Mouse (Mus musculus) testis, adult 2 months (tissue): Measurements from ENCODE around the gene Hs3st1. TPM values are rescaled to one million over a fixed set of nuclear protein-coding genes. Genes with fewer than 3 reads are reported as not detected.
"Not testable (repeated sequence)": the region's sequence is repeated elsewhere in the genome, so short reads cannot be mapped to it uniquely, and the experiment has no call there.

Experiments
- H3K27ac ChIP-seq: fragments of 200-500 bp; 2 replicates; pipeline ENCODE4 v1.5.1; 2012; ENCODE audit warnings: low read depth, low read length; ENCODE audit not compliant: control insufficient read depth, insufficient read depth
- H3K27me3 ChIP-seq: fragments of 200-500 bp; 2 replicates; pipeline ENCODE4 v1.6.1; 2012; ENCODE audit warnings: mild to moderate bottlenecking, low read length, moderate library complexity; ENCODE audit not compliant: control insufficient read depth, insufficient read depth
- H3K36me3 ChIP-seq: fragments of 200-500 bp; 2 replicates; pipeline ENCODE4 v1.6.1; 2012; ENCODE audit warnings: mild to moderate bottlenecking, low read length; ENCODE audit not compliant: control insufficient read depth, insufficient read depth
- H3K4me1 ChIP-seq: fragments of 200-500 bp; 2 replicates; pipeline ENCODE4 v1.6.1; 2012; ENCODE audit warnings: low read length; ENCODE audit not compliant: control insufficient read depth, insufficient read depth
- H3K4me3 ChIP-seq: fragments of 200-500 bp; 2 replicates; pipeline ENCODE4 v1.5.1; 2012; ENCODE audit warnings: low read depth, mild to moderate bottlenecking, low read length, moderate library complexity, mixed read lengths; ENCODE audit not compliant: control insufficient read depth
- CTCF ChIP-seq: fragments of 200-500 bp; IDR thresholded peaks from 2 replicates; pipeline ENCODE4 v1.5.1; 2012; ENCODE audit warnings: low read depth, mild to moderate bottlenecking, inconsistent platforms, low read length, moderate library complexity; ENCODE audit not compliant: control insufficient read depth, insufficient read depth, insufficient replicate concordance
- POLR2A ChIP-seq: fragments of 200-500 bp; IDR thresholded peaks from 2 replicates; pipeline ENCODE4 v1.6.1; 2012; ENCODE audit warnings: low read depth, mild to moderate bottlenecking, inconsistent platforms, low read length, moderate library complexity; ENCODE audit not compliant: control insufficient read depth
- polyA plus RNA-seq: library from polyadenylated mRNA; depleted of rRNA; stranded (reverse); fragments of >200 nt; gene quantifications from 2 replicates; pipeline ENCODE4 v1.2.3, GENCODE M21; 2012; rRNA removed

The Hs3st1 gene
- polyA plus RNA-seq: 0.99 and 1.2 TPM in 2 replicates

DNA sequence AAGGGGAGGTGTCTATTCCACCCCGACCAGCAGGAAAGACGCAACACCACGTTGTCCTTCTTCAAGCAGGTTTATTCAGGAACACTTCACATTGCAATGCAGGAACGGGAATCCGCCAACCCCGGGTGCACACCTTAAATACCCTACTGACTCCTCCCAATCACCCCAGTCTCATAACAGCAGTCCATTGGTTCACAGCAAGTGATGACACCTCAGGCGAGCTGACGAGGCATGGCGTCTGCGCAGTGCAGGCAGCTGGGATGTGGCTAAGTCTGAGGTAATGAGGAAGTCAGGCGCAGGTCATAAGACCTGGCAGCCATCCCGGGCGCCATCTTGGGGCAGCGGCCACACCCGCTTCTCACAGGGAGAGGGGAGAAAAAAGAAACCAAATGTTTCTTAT lies at the start of gene Hs3st1:
Gene Hs3st1, minus strand, starts transcription at position 101 of the 400 bp plus-strand sequence.
- H3K36me3 ChIP-seq, H3K4me1 ChIP-seq, H3K27ac ChIP-seq, H3K4me3 ChIP-seq, H3K27me3 ChIP-seq: not testable (repeated sequence)

DNA sequence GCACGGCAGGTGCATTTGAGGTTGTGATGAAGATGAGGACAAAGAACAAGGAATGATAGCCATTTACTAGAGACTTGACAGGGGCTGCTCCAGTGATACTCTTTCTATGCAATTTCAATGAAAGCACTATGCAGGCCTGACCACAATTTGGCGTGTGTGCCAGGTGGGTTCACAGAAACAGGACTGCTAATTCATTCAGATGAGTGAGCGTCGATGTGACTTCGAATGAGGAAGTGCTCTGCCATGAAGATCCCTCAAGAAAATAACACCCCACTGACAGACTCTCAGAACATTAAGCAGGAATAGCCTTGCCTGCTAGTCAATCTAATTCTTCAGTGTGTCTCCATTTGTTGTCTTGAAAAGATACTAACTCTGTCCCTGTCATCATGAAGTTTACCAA lies 49.4 kb upstream of the Hs3st1 start:
- H3K4me1 ChIP-seq: no peaks in the 10 kb centered on the region
- TF ChIP-seq CTCF: no peak
- TF ChIP-seq POLR2A: no peak

DNA sequence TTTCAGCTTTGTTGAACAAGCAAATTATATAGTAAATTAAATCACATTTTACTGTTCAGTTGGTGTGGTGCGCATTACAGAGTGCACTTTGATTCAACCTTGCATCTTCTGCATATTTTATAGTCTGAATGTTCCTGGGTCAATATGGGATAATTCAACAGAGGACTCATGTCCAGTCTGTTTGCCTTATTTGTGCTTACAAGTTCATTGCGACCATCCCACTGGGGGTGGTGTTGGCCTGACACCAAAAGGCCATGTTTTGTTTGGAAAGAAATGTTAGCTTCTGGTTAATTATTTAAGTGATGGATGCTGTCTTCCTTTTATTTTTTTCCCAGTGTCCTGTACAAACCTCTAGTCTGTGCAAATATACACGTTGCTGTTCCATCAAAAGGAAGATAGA lies 48.7 kb upstream of the Hs3st1 start:
- H3K4me3 ChIP-seq: no peak overlapping the region
- H3K27ac ChIP-seq: no peak overlapping the region
- H3K36me3 ChIP-seq: no peaks in the 10 kb centered on the region
- no peak for TF ChIP-seq POLR2A
- no peak for TF ChIP-seq CTCF
- no peaks in the 10 kb centered on the region for H3K4me1 ChIP-seq
- no peaks in the 10 kb centered on the region for H3K27me3 ChIP-seq

More for the DNA sequence above, 49.4 kb upstream of the Hs3st1 start:
- H3K36me3 ChIP-seq: no peaks in the 10 kb centered on the region
- no peaks in the 10 kb centered on the region for H3K27me3 ChIP-seq
- H3K27ac ChIP-seq: no peak overlapping the region
- no peak overlapping the region for H3K4me3 ChIP-seq

DNA sequence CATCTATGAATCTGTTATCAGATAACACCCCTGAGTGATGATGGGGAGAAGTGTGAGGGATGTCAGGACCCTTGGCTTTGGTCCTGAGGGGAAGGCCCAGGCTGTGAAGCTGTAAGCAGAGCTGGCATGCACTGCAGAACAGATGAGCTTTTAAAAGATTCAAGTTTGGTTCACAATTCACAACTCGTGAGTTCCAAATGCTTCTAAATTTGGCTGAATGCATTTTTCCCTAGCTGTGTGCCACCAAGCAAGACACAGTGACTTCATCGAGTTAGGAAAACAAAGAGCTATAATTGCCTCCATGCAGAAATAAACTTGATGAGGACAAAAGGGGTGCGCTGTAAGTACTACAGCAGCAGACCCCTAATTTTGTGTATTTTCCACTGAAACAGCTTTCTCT lies 48.2 kb upstream of the Hs3st1 start:
- H3K36me3 ChIP-seq: no peaks in the 10 kb centered on the region
- H3K4me1 ChIP-seq: no peaks in the 10 kb centered on the region
- no peak overlapping the region for H3K4me3 ChIP-seq
- H3K27ac ChIP-seq: no peak overlapping the region
- H3K27me3 ChIP-seq: no peaks in the 10 kb centered on the region
- no peak for TF ChIP-seq CTCF
- no peak for TF ChIP-seq POLR2A

DNA sequence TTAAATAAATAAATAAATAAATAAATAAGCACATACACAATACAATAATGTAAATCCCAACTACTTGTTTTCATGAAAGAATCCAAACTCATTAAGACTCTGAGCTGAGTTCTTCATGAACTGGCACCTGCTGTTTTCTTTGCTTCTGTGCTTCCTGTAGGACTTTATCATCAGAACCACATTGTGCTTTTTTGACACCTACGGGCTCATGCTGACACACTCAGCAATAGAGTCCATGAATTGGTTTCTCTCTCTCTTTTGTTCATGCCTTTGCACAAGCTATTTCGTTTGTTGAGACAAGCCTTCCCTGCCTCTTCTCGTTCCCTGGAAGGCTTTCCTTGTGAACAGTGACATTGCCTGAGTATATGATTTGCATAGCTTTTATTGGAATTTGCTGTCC lies 46.8 kb upstream of the Hs3st1 start:
- no peak overlapping the region for H3K4me3 ChIP-seq
- H3K4me1 ChIP-seq: no peaks in the 10 kb centered on the region
- H3K27ac ChIP-seq: no peak overlapping the region
- H3K36me3 ChIP-seq: no peaks in the 10 kb centered on the region
- TF ChIP-seq CTCF: no peak
- TF ChIP-seq POLR2A: no peak
- H3K27me3 ChIP-seq: no peaks in the 10 kb centered on the region

DNA sequence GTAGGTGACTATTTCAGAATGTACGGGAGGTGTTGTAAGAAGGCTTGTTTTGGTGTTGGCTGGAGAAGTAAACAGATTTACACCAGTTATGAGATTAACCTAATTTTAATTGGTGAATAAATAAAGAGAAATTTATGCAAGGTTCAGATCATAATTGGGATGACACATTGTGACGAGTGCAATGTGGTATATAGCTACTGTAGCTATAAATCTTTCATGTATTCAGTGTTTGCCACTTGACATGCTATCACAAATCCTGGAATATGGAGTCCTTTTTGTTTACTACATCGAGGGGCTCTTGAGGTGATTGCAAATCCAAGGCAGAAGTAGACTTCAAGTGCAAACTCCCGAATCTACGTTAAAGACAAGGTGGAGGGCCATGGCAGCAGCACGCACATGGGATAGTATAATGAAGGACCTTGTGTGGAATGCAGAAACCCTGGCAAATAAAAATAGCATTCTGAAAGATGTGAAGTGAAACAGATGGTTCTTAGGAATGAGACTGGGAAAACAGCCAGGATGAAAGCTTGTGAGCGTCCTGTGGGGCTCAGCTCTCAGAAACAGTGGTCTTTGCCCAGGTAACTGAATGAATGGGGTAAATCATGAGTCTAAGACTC lies 21.9 kb upstream of the Hs3st1 start:
- no peak overlapping the region for H3K27ac ChIP-seq
- H3K36me3 ChIP-seq: no peaks in the 10 kb centered on the region
- no peak overlapping the region for H3K4me3 ChIP-seq
- no peaks in the 10 kb centered on the region for H3K4me1 ChIP-seq
- TF ChIP-seq CTCF: no peak
- no peak for TF ChIP-seq POLR2A
- H3K27me3 ChIP-seq: no peaks in the 10 kb centered on the region

DNA sequence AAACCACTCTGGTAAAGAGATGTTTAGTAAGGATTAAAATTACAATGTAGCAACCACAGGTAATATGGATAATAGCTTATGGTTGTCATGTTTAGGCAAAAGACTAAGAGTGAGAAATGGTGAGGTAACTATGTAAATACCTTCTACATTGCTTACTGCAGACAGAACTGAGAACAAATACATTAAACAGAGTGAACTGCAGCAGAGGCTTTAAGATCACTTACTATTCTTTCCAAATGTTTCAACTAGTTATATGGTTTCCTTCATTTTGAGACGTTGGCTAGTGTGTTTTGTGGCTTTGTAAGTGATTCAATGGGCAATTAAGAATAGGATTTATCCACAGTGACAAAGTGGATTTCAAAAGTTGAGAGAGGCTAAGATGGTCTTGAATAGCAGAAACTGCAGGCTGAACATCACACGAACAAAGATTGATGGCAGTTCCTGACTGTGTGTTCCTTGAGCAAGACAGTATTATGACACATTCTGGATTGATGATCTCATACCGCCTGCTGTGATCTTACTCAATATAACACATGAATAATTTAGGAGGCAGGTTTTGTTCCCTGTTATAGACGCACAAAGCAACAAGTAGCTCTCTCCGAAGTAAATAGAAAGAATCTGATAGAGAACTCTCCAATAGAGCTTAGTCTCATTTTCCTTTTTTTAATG lies 16.5 kb upstream of the Hs3st1 start:
- H3K27ac ChIP-seq: no peak overlapping the region
- H3K36me3 ChIP-seq: no peaks in the 10 kb centered on the region
- no peaks in the 10 kb centered on the region for H3K27me3 ChIP-seq
- H3K4me3 ChIP-seq: no peak overlapping the region
- TF ChIP-seq CTCF (no peak), POLR2A (no peak)
- H3K4me1 ChIP-seq: no peaks in the 10 kb centered on the region
